Mouse (Mus musculus): ENCODE data around the gene Naif1. TPM values are rescaled to one million over a fixed set of nuclear protein-coding genes. Genes with fewer than 3 reads are reported as not detected.
A peak's percentile ranks its signal among the peaks of the same experiment; 100 is the strongest.

The Naif1 gene
- polyA plus RNA-seq, 1 experiment, result 4.8 TPM

- Histone ChIP-seq H3K4me3 (ENCODE audit: insufficient read depth, low read depth, low read length) (no peak overlapping the region), H3K27ac (ENCODE audit: insufficient read depth, low read depth, low read length) (no peak overlapping the region), H3K27me3 (replicated peaks; ENCODE audit: control insufficient read depth, insufficient read depth, low read length) (no peaks in the 10 kb centered on the region), H3K36me3 (ENCODE audit: control insufficient read depth, insufficient read depth, low read length) (no peaks in the 10 kb centered on the region), H3K4me1 (ENCODE audit: control insufficient read depth, insufficient read depth, low read length) (peaks cover 30% of the 10 kb centered on the region; the same call in 1 of the 2 replicates)
- TF ChIP-seq POLR2A (IDR thresholded peaks at IDR 0.05; ENCODE audit: low read depth, low read length) (no peak), CTCF (conservative IDR thresholded peaks at IDR 0.05; ENCODE audit: insufficient read depth, insufficient read length, low read depth, low read length) (no peak)
- WGBS, result 73% methylated on average over 5 of the region's 5 CpGs
- DNase-seq, result no peak
These were observed 22.5 kb upstream of the Naif1 start for GRCm38 (mm10) chr2:32427720-32428119.

- 39% methylated on average over 8 of the region's 8 CpGs for WGBS
- peak; percentile 33 for DNase-seq
- TF ChIP-seq POLR2A (IDR thresholded peaks at IDR 0.05; ENCODE audit: low read depth, low read length) (no peak), CTCF (conservative IDR thresholded peaks at IDR 0.05; ENCODE audit: insufficient read depth, insufficient read length, low read depth, low read length) (no peak)
- H3K27ac ChIP-seq (ENCODE audit: insufficient read depth, low read depth, low read length), result no peak overlapping the region
- H3K27me3 ChIP-seq (replicated peaks; ENCODE audit: control insufficient read depth, insufficient read depth, low read length), result no peaks in the 10 kb centered on the region
- H3K36me3 ChIP-seq (ENCODE audit: control insufficient read depth, insufficient read depth, low read length), result no peaks in the 10 kb centered on the region
- no peak overlapping the region for H3K4me3 ChIP-seq (ENCODE audit: insufficient read depth, low read depth, low read length)
- peaks cover 25% of the 10 kb centered on the region; the same call in 1 of the 2 replicates for H3K4me1 ChIP-seq (ENCODE audit: control insufficient read depth, insufficient read depth, low read length)
These were observed 22.0 kb upstream of the Naif1 start for GRCm38 (mm10) chr2:32428262-32428722.

GRCm38 (mm10) chr2:32429215-32429891 lies 20.9 kb upstream of the Naif1 start:
- H3K36me3 ChIP-seq (ENCODE audit: control insufficient read depth, insufficient read depth, low read length), result no peaks in the 10 kb centered on the region
- no peaks in the 10 kb centered on the region for H3K27me3 ChIP-seq (replicated peaks; ENCODE audit: control insufficient read depth, insufficient read depth, low read length)
- TF ChIP-seq POLR2A (IDR thresholded peaks at IDR 0.05; ENCODE audit: low read depth, low read length) (no peak), CTCF (conservative IDR thresholded peaks at IDR 0.05; ENCODE audit: insufficient read depth, insufficient read length, low read depth, low read length) (no peak)
- peaks cover 21% of the 10 kb centered on the region; the same call in 1 of the 2 replicates for H3K4me1 ChIP-seq (ENCODE audit: control insufficient read depth, insufficient read depth, low read length)
- peak; percentile 43 for DNase-seq
- H3K4me3 ChIP-seq (ENCODE audit: insufficient read depth, low read depth, low read length), result no peak overlapping the region
- WGBS, result 56% methylated on average over 4 of the region's 4 CpGs
- H3K27ac ChIP-seq (ENCODE audit: insufficient read depth, low read depth, low read length), result no peak overlapping the region

DNA sequence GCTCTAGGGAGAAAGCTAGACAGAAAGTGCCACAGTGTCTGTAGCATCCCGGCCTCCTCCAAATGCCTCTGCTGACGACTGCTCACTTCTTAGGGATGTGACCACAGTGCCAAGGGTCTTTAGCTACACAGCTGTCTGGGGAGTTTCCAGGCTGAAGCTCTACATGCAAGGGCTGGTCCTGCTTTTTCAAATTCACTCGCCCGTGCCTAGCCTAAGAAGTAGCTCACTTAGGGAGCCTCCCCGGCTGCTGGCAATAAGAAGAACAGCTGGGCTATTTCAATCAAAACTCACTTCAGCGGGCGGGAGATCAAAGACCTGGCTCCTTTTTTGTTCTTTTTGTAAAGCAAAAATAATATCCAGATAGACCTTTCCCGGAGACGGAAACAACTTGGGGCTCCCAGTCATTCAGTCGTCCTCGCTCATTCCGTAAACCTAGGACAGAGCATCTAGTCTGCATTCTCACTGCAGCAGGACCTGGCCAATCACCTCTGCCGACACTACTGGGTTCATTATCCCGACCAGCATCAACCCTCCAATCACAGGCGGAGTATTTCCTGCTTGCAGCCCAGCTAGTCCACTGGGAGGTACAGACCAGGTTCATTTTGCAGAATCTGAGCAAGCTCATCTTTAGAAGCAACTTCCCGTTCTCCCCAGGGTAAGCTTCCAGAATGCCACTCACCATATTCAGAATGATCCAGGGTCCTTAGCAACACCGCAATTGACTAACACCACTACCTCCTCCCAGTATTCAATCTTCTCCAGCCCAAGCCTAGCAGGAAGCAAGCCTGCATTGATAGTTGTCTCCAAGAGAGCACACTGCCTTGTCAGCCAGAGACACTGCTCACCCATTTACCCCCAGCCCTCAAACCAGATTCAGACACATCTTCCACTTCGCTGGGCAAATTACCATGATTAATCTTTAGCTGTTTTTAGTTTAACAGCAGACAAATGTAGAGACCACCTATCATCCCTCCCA lies 19.3 kb upstream of the Naif1 start:
- Histone ChIP-seq H3K36me3 (ENCODE audit: control insufficient read depth, insufficient read depth, low read length) (no peaks in the 10 kb centered on the region), H3K27ac (ENCODE audit: insufficient read depth, low read depth, low read length) (no peak overlapping the region), H3K4me1 (ENCODE audit: control insufficient read depth, insufficient read depth, low read length) (peaks cover 13% of the 10 kb centered on the region; the same call in 1 of the 2 replicates), H3K4me3 (ENCODE audit: insufficient read depth, low read depth, low read length) (peak overlapping the region; percentile 22), H3K27me3 (replicated peaks; ENCODE audit: control insufficient read depth, insufficient read depth, low read length) (no peaks in the 10 kb centered on the region)
- DNase-seq, result peak; percentile 83
- TF ChIP-seq POLR2A (IDR thresholded peaks at IDR 0.05; ENCODE audit: low read depth, low read length) (no peak), CTCF (conservative IDR thresholded peaks at IDR 0.05; ENCODE audit: insufficient read depth, insufficient read length, low read depth, low read length) (no peak)
- WGBS, result 26% methylated on average over 18 of the region's 18 CpGs

DNA sequence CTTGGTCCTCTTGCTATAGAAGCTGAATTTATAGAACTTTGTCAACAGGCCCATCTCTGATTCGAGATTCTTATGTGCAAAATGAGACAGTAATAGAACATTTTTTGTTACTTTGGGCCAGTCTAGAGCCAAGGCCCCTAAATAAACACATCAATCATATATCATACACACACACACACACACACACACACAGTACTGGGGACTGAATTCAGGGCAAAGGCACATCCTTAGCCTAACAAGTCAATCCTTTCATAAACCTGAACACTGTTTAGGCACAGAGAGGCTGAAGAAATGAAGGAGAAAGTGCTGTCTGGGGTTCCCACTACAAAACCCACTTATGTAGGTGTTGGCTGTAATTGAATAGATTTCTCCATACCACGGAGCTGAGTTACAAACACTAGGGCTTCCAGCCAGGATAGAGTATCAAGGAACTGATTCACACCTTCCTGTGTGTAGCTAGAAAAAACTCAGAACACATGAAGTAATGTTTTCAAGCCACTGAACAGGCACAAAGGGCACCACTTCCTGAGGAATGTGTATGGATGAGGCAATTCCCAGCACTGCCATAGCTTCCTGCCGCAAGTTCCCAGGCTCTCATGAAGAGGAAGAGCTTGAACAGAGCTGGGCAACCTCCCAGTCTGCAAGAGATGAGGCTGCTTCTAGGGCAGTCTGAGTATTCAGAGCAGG lies 13.4 kb upstream of the Naif1 start:
- peak overlapping the region; percentile 3; the same call in 1 of the 2 replicates for H3K27ac ChIP-seq (ENCODE audit: insufficient read depth, low read depth, low read length)

DNA sequence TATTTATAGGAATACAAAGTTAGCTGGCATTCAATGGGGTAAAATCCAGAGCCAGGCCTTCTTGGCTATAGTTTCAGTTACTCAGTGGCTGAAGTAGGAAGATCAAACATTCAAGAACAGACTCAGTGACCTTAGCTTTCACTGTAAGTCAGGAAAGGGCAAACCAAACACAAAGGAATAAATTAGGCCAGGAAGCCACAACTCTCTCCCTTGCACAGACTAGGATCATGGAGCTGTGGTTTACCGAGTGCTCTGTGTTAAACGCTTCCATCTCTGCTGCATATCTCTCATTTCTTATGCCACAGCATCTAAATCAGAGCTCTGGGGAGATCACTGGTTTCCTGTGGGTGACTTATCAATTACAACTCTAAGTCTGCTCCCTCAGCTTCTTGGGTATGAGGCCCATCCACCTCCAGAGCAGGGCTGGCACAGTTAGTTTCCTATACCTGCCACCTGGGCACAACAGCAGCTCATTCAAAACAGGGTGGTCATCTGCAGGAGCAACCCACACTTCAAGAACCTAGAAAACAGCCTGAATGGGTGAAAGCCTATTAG lies 12.6 kb upstream of the Naif1 start:
- Histone ChIP-seq H3K27me3 (replicated peaks; ENCODE audit: control insufficient read depth, insufficient read depth, low read length) (no peaks in the 10 kb centered on the region), H3K4me1 (ENCODE audit: control insufficient read depth, insufficient read depth, low read length) (peaks cover 15% of the 10 kb centered on the region), H3K27ac (ENCODE audit: insufficient read depth, low read depth, low read length) (no peak overlapping the region), H3K36me3 (ENCODE audit: control insufficient read depth, insufficient read depth, low read length) (no peaks in the 10 kb centered on the region), H3K4me3 (ENCODE audit: insufficient read depth, low read depth, low read length) (no peak overlapping the region)
- WGBS, result 67% methylated on average over 2 of the region's 2 CpGs
- DNase-seq, result no peak
- TF ChIP-seq CTCF (conservative IDR thresholded peaks at IDR 0.05; ENCODE audit: insufficient read depth, insufficient read length, low read depth, low read length) (no peak), POLR2A (IDR thresholded peaks at IDR 0.05; ENCODE audit: low read depth, low read length) (no peak)

More for the DNA sequence above, 13.4 kb upstream of the Naif1 start:
- no peak for TF ChIP-seq CTCF (conservative IDR thresholded peaks at IDR 0.05; ENCODE audit: insufficient read depth, insufficient read length, low read depth, low read length)
- no peak for TF ChIP-seq POLR2A (IDR thresholded peaks at IDR 0.05; ENCODE audit: low read depth, low read length)
- Histone ChIP-seq H3K27me3 (replicated peaks; ENCODE audit: control insufficient read depth, insufficient read depth, low read length) (no peaks in the 10 kb centered on the region), H3K4me3 (ENCODE audit: insufficient read depth, low read depth, low read length) (no peak overlapping the region), H3K36me3 (ENCODE audit: control insufficient read depth, insufficient read depth, low read length) (no peaks in the 10 kb centered on the region), H3K4me1 (ENCODE audit: control insufficient read depth, insufficient read depth, low read length) (peaks cover 15% of the 10 kb centered on the region)
- DNase-seq, result peak; percentile 62
- 51% methylated on average over 3 of the region's 3 CpGs for WGBS
